Mouse (Mus musculus): ENCODE data around the gene Ntmt1.

GRCm38 (mm10) chr2:30810573-30810972 lies 2.9 kb downstream of the Ntmt1 start:
- TF ChIP-seq CTCF (IDR thresholded peaks at IDR 0.05; ENCODE audit: extremely low read depth, insufficient read length, insufficient replicate concordance, low read depth, low read length) (no peak), POLR2A (IDR thresholded peaks at IDR 0.05; ENCODE audit: low read depth, low read length) (no peak)
